Mouse (Mus musculus) limb, embryonic 14.5 days (tissue): ENCODE data around the gene Efna5. TPM values are rescaled to one million over a fixed set of nuclear protein-coding genes. Genes with fewer than 3 reads are reported as not detected.

Experiments used
- ATAC-seq: fragments of 200-750 bp; cut with Nextera tagmentation; 2 replicates; pipeline ENCODE4 v1.8.0; 2017; ENCODE audit warnings: low read depth, moderate number of reproducible peaks, moderate TSS enrichment; ENCODE audit not compliant: low FRiP score
- DNase-seq: peaks from one replicate; pipeline ENCODE4 v3.0.0-alpha.2; 2015; ENCODE audit warnings: low spot score
- H3K27ac ChIP-seq: fragments of 300-500 bp; sonication (generic); replicated peaks from 2 replicates; pipeline ENCODE4 v1.5.1; 2014; ENCODE audit warnings: low read depth, mild to moderate bottlenecking, low read length, moderate library complexity, mixed read lengths
- H3K27me3 ChIP-seq: fragments of 300-500 bp; sonication (generic); 2 replicates; pipeline ENCODE4 v1.6.1; 2014; ENCODE audit warnings: low read length, mixed read lengths; ENCODE audit not compliant: control insufficient read depth, insufficient read depth
- H3K36me3 ChIP-seq: fragments of 300-500 bp; sonication (generic); 2 replicates; pipeline ENCODE4 v1.6.1; 2014; ENCODE audit warnings: mild to moderate bottlenecking, low read length, moderate library complexity, mixed read lengths; ENCODE audit not compliant: control insufficient read depth, insufficient read depth
- H3K4me1 ChIP-seq: fragments of 300-500 bp; sonication (generic); 2 replicates; pipeline ENCODE4 v1.6.1; 2014; ENCODE audit warnings: antibody characterized with exemption, low read length, mixed read lengths; ENCODE audit not compliant: control insufficient read depth, insufficient read depth
- H3K4me2 ChIP-seq: fragments of 300-500 bp; sonication (generic); replicated peaks from 2 replicates; pipeline ENCODE4 v1.6.1; 2014; ENCODE audit warnings: low read depth, mild to moderate bottlenecking, low read length, moderate library complexity; ENCODE audit not compliant: severe bottlenecking
- H3K4me3 ChIP-seq: fragments of 300-500 bp; sonication (generic); replicated peaks from 2 replicates; pipeline ENCODE4 v1.5.1; 2014; ENCODE audit warnings: low read length
- H3K9ac ChIP-seq: fragments of 300-500 bp; sonication (generic); 2 replicates; pipeline ENCODE4 v1.6.1; 2014; ENCODE audit warnings: mild to moderate bottlenecking, low read depth, low read length, moderate library complexity; ENCODE audit not compliant: severe bottlenecking
- H3K9me3 ChIP-seq: fragments of 300-500 bp; sonication (generic); 2 replicates; pipeline ENCODE4 v1.6.1; 2016; ENCODE audit warnings: low read length; ENCODE audit not compliant: control insufficient read depth
- POLR2A ChIP-seq: fragments of 200-500 bp; IDR thresholded peaks from 2 replicates; pipeline ENCODE4 v1.8.0; 2012; ENCODE audit warnings: inconsistent platforms, mild to moderate bottlenecking, moderate library complexity, borderline replicate concordance; ENCODE audit not compliant: insufficient read depth, insufficient read length; ENCODE audit errors: extremely low read depth
- WGBS: fragments of 180-500 bp; shearing (Covaris S2); extraction: QIAGEN DNeasy Blood & Tissue Kit; methylation state at CpG from one replicate; pipeline ENCODE4 v1.1.7; 2014; 5-methylcytosine and 5-hydroxymethylcytosine counted together
- polyA plus RNA-seq, 2 experiments: library from polyadenylated mRNA; depleted of rRNA in 1 of 2; stranded (reverse) in 1 of 2; unstranded in 1 of 2; fragments of >200 nt; fragmentation: Nextera tagmentation in 1 of 2; extraction: Ambion mirVana in 1 of 2; gene quantifications; 2 replicates each; pipeline versions ENCODE4 v1.2.1 to v1.2.3; 2012 to 2014

Gene Efna5
- polyA plus RNA-seq, 2 experiments: 22.8 to 64.8 TPM

DNA sequence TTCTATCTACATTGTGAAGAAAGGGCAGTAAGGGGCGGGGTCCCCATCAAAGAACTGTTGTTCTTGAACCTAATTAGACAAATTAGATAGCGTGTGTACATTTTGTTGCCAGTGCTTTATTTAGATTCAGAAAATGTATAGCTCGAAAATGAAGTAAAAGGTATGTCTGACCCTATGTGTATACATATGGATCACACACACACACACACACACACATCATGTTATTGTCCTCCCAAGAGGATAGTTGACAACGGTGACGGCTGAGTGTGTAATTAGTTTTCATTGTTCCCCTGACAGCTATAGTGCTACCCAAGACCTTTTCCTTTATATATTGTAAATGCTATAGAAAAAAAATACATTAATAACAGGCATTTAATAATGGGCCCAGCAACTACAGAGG, 10.7 kb downstream of the Efna5 start:
- H3K9ac ChIP-seq: no peak overlapping the region
- H3K27ac ChIP-seq: no peak overlapping the region
- TF ChIP-seq POLR2A: no peak
- no peak overlapping the region for H3K4me3 ChIP-seq
- no peaks in the 10 kb centered on the region for H3K9me3 ChIP-seq
- peaks cover 27% of the 10 kb centered on the region for H3K4me1 ChIP-seq
- H3K36me3 ChIP-seq: no peaks in the 10 kb centered on the region
- ATAC-seq (no peak), DNase-seq (no peak)
- H3K27me3 ChIP-seq: no peaks in the 10 kb centered on the region
- 70% methylated on average over 5 of the region's 5 CpGs for WGBS
- no peak overlapping the region for H3K4me2 ChIP-seq

DNA sequence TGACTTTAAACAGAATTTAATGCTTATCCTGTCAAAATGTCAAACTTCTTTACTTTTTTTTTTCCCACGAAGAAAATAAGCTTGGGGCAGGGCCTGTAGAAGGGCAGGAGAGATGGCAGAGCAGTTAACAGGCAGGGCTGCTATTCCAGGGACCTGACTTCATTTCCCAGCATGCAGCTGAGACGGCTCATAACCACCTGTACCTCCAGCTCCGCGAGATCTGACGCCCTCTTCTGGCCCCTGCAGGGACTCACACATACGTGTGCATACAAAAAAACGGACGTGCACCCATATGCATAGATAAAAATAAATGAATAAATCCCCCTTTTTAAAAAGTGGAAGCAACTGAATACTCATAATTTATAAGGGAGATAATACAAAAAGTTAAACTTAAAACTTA, 16.2 kb downstream of the Efna5 start:
- 90% methylated on average over 8 of the region's 8 CpGs for WGBS
- no peaks in the 10 kb centered on the region for H3K27me3 ChIP-seq

DNA sequence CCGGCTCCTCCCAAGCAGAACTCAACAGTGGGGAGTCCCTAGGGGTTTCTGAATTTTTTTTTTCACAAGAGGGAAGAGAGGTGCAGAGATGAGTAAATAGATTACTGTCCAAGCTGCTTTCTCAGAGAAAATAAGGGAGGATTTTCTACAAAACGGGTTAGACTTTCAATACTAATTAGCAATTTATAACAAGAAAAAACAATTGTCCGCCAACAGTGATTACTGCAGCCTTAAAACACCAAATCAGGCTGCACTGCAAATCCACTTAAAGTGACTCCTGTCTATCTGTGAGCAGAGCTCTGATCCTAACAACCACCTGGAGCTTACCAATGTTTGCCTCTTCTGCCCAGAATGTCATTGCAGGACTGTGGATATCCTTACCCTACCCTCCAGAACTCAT, 18.1 kb downstream of the Efna5 start:
- 43% methylated on average over 3 of the region's 3 CpGs for WGBS
- Histone ChIP-seq H3K4me2 (no peak overlapping the region), H3K27ac (no peak overlapping the region; the same call in 1 of the 2 replicates), H3K4me3 (no peak overlapping the region), H3K9me3 (no peaks in the 10 kb centered on the region), H3K36me3 (no peaks in the 10 kb centered on the region), H3K4me1 (peaks cover 12% of the 10 kb centered on the region), H3K9ac (no peak overlapping the region), H3K27me3 (no peaks in the 10 kb centered on the region)
- TF ChIP-seq POLR2A: no peak
- no peak for ATAC-seq
- no peak for DNase-seq

More for the DNA sequence above, 16.2 kb downstream of the Efna5 start:
- H3K4me1 ChIP-seq: peaks cover 19% of the 10 kb centered on the region
- H3K9ac ChIP-seq: no peak overlapping the region
- no peaks in the 10 kb centered on the region for H3K36me3 ChIP-seq
- H3K4me2 ChIP-seq: no peak overlapping the region
- TF ChIP-seq POLR2A: no peak
- no peak overlapping the region for H3K27ac ChIP-seq
- ATAC-seq (no peak), DNase-seq (no peak)
- no peaks in the 10 kb centered on the region for H3K9me3 ChIP-seq
- no peak overlapping the region for H3K4me3 ChIP-seq

DNA sequence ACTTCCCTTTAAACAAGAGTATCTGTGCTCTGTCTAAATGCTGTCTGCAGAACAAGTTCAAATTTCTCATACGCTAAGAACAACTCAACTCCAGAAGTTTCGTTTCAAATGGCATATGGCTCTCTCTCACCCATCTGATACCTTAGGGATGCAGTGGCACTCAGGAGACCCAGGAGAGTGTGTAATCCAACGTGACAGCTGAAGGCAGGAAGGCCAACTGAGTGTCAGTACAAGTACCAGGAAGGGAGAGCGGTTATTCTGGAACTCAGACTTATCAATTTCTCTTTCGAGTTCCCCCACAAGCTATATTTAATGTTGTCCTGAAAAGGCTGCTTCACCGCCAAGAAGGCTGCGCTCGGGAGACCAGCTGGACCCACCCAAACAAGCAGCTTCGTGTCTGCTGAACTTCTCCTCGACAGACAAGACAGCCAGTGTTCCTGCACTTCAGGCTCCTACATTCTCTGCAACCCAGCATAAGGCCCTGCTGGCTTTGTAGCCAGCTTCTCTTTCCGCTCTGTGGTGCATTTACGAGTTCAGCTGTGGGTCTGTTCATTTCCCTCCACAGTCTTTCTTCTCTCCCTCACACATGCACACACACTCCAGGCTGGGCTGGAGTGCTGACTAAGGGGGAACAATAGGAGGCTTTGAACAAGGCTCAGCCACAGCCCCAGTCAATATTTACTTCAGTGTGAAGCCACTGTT, 18.7 kb downstream of the Efna5 start:
- 27% methylated on average over 12 of the region's 12 CpGs for WGBS

DNA sequence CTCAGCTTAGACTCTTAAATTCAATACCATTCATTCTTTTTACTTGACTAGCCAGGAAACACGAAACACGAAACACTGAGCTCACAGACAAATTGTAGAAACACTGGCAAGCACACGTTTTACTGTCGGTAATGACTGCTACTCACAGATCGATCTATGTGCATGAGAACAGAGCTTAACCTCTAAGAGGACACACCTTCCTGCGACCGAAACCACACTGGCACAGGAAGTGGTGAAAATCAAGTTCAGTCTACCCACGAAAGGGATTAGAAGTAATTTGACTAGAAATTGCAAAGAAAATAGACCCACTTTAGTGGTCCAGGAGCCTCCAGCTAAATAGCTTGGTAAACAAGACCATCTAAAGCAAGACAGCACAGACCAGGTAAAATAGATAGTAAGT, 23.8 kb downstream of the Efna5 start:
- H3K27ac ChIP-seq: no peak overlapping the region
- H3K4me1 ChIP-seq: peaks cover 16% of the 10 kb centered on the region
- ATAC-seq (no peak), DNase-seq (no peak)
- H3K4me3 ChIP-seq: no peak overlapping the region
- TF ChIP-seq POLR2A: no peak
- no peak overlapping the region for H3K4me2 ChIP-seq
- WGBS: 46% methylated on average over 8 of the region's 8 CpGs
- no peak overlapping the region for H3K9ac ChIP-seq
- H3K9me3 ChIP-seq: no peaks in the 10 kb centered on the region
- no peaks in the 10 kb centered on the region for H3K36me3 ChIP-seq
- H3K27me3 ChIP-seq: no peaks in the 10 kb centered on the region

More for the DNA sequence above, 18.7 kb downstream of the Efna5 start:
- Histone ChIP-seq H3K27ac (peak overlapping the region; percentile 15; the same call in 1 of the 2 replicates), H3K9me3 (no peaks in the 10 kb centered on the region), H3K9ac (no peak overlapping the region), H3K27me3 (no peaks in the 10 kb centered on the region), H3K4me3 (no peak overlapping the region), H3K4me2 (no peak overlapping the region; the same call in 1 of the 2 replicates), H3K36me3 (no peaks in the 10 kb centered on the region), H3K4me1 (peaks cover 12% of the 10 kb centered on the region)
- no peak for TF ChIP-seq POLR2A
- peak; percentile 56 for DNase-seq
- ATAC-seq: peak; percentile 90
